Mouse (Mus musculus): Measurements from ENCODE around the gene Olfr487. TPM values are rescaled to one million over a fixed set of nuclear protein-coding genes. Genes with fewer than 3 reads are reported as not detected.

Gene Olfr487
- polyA plus RNA-seq, 1 experiment from 2014 or later, result not detected

Other genes with a start within 250 kb of the Olfr487 start
- not detected in 2 replicates for gene Olfr476, start 249.8 kb downstream of the Olfr487 start, polyA plus RNA-seq (2015; fragmentation: Nextera tagmentation; extraction: Ambion mirVana)
- gene Olfr477, start 227.9 kb downstream of the Olfr487 start, polyA plus RNA-seq (2015; fragmentation: Nextera tagmentation; extraction: Ambion mirVana), result not detected in 2 replicates
- not detected in 2 replicates for gene Olfr478, start 180.6 kb downstream of the Olfr487 start, polyA plus RNA-seq (2015; fragmentation: Nextera tagmentation; extraction: Ambion mirVana)
- gene Olfr479, start 163.9 kb downstream of the Olfr487 start, polyA plus RNA-seq (2015; fragmentation: Nextera tagmentation; extraction: Ambion mirVana), result not detected in 2 replicates
- gene Olfr480, start 147.3 kb downstream of the Olfr487 start, polyA plus RNA-seq (2015; fragmentation: Nextera tagmentation; extraction: Ambion mirVana), result not detected in 2 replicates
- gene Olfr481, start 134.8 kb downstream of the Olfr487 start, polyA plus RNA-seq (2015; fragmentation: Nextera tagmentation; extraction: Ambion mirVana), result not detected in 2 replicates
- gene Olfr482, start 117.0 kb downstream of the Olfr487 start, polyA plus RNA-seq (2015; fragmentation: Nextera tagmentation; extraction: Ambion mirVana), result 0.07 and 0.13 TPM in 2 replicates
- gene Olfr483, start 113.8 kb downstream of the Olfr487 start, polyA plus RNA-seq (2015; fragmentation: Nextera tagmentation; extraction: Ambion mirVana), result not detected in 2 replicates
- gene Olfr484, start 87.2 kb downstream of the Olfr487 start, polyA plus RNA-seq (2015; fragmentation: Nextera tagmentation; extraction: Ambion mirVana), result not detected in 2 replicates
- not detected in 2 replicates for gene Olfr485, start 54.8 kb downstream of the Olfr487 start, polyA plus RNA-seq (2015; fragmentation: Nextera tagmentation; extraction: Ambion mirVana)
- not detected in 2 replicates for gene Olfr486, start 41.9 kb downstream of the Olfr487 start, polyA plus RNA-seq (2015; fragmentation: Nextera tagmentation; extraction: Ambion mirVana)
- not detected in 2 replicates for gene Olfr488, start 43.7 kb upstream of the Olfr487 start, polyA plus RNA-seq (2015; fragmentation: Nextera tagmentation; extraction: Ambion mirVana)
- gene Olfr490, start 74.3 kb upstream of the Olfr487 start, polyA plus RNA-seq (2015; fragmentation: Nextera tagmentation; extraction: Ambion mirVana), result not detected in 2 replicates
- not detected in 2 replicates for gene Olfr491, start 98.8 kb upstream of the Olfr487 start, polyA plus RNA-seq (2015; fragmentation: Nextera tagmentation; extraction: Ambion mirVana)
- gene Olfr492, start 109.0 kb upstream of the Olfr487 start, polyA plus RNA-seq (2015; fragmentation: Nextera tagmentation; extraction: Ambion mirVana), result not detected in 2 replicates
- gene Olfr493, start 132.3 kb upstream of the Olfr487 start, polyA plus RNA-seq (2015; fragmentation: Nextera tagmentation; extraction: Ambion mirVana), result not detected in 2 replicates
- not detected in 2 replicates for gene Olfr494, start 150.7 kb upstream of the Olfr487 start, polyA plus RNA-seq (2015; fragmentation: Nextera tagmentation; extraction: Ambion mirVana)
- gene Olfr495, start 178.5 kb upstream of the Olfr487 start, polyA plus RNA-seq (2015; fragmentation: Nextera tagmentation; extraction: Ambion mirVana), result not detected in 2 replicates
- not detected in 2 replicates for gene Olfr497, start 205.8 kb upstream of the Olfr487 start, polyA plus RNA-seq (2015; fragmentation: Nextera tagmentation; extraction: Ambion mirVana)